Mouse (Mus musculus): ENCODE results near the gene Tpcn2.
A peak's percentile ranks its signal among the peaks of the same experiment; 100 is the strongest.

Tpcn2 gene

GRCm38 (mm10) chr7:145283487-145284187 lies at the start of gene Tpcn2:
Gene Tpcn2 (minus strand): TSS chr7:145284011.
- DNase-seq (ENCODE audit: low spot score in 2 of 2), result peak; percentile 89 to 91

GRCm38 (mm10) chr7:145332376-145333041 lies 48.7 kb upstream of the Tpcn2 start:
- DNase-seq (ENCODE audit: low spot score in 2 of 2), result no peak

GRCm38 (mm10) chr7:145330641-145331040 lies 46.8 kb upstream of the Tpcn2 start:
- no peak for DNase-seq (ENCODE audit: low spot score in 2 of 2)

- DNase-seq (ENCODE audit: low spot score in 2 of 2), result no peak
These were observed 46.2 kb upstream of the Tpcn2 start for GRCm38 (mm10) chr7:145329982-145330381.

GRCm38 (mm10) chr7:145325697-145326096 lies 41.9 kb upstream of the Tpcn2 start:
- DNase-seq (ENCODE audit: low spot score in 2 of 2), result no peak

- no peak for DNase-seq (ENCODE audit: low spot score in 2 of 2)
These were observed 39.8 kb upstream of the Tpcn2 start for GRCm38 (mm10) chr7:145323607-145324006.

GRCm38 (mm10) chr7:145319481-145319880 lies 35.7 kb upstream of the Tpcn2 start:
- DNase-seq (ENCODE audit: low spot score in 2 of 2), result no peak

- DNase-seq (ENCODE audit: low spot score in 2 of 2), result no peak
These were observed 33.7 kb upstream of the Tpcn2 start for GRCm38 (mm10) chr7:145317522-145317921.

GRCm38 (mm10) chr7:145314785-145315411 lies 31.1 kb upstream of the Tpcn2 start, which contains the start of gene Mrgprd:
Gene Mrgprd (plus strand): TSS chr7:145314835.
- no peak for DNase-seq (ENCODE audit: low spot score in 2 of 2)

- DNase-seq (ENCODE audit: low spot score in 2 of 2), result no peak
These were observed 28.3 kb upstream of the Tpcn2 start for GRCm38 (mm10) chr7:145312137-145312536.

GRCm38 (mm10) chr7:145310526-145310925 lies 26.7 kb upstream of the Tpcn2 start:
- no peak for DNase-seq (ENCODE audit: low spot score in 2 of 2)

- no peak for DNase-seq (ENCODE audit: low spot score in 2 of 2)
These were observed 26.1 kb upstream of the Tpcn2 start for GRCm38 (mm10) chr7:145309877-145310276.

GRCm38 (mm10) chr7:145308866-145309265 lies 25.1 kb upstream of the Tpcn2 start:
- DNase-seq (ENCODE audit: low spot score in 2 of 2), result no peak

GRCm38 (mm10) chr7:145308061-145308675 lies 24.4 kb upstream of the Tpcn2 start:
- no peak for DNase-seq (ENCODE audit: low spot score in 2 of 2)

- DNase-seq (ENCODE audit: low spot score in 2 of 2), result no peak
These were observed 23.8 kb upstream of the Tpcn2 start for GRCm38 (mm10) chr7:145307636-145308035.

GRCm38 (mm10) chr7:145304153-145304552 lies 20.3 kb upstream of the Tpcn2 start:
- DNase-seq (ENCODE audit: low spot score in 2 of 2), result no peak

- DNase-seq (ENCODE audit: low spot score in 2 of 2), result no peak
These were observed 18.9 kb upstream of the Tpcn2 start for GRCm38 (mm10) chr7:145302488-145303285.

GRCm38 (mm10) chr7:145301341-145302005 lies 17.7 kb upstream of the Tpcn2 start:
- no peak for DNase-seq (ENCODE audit: low spot score in 2 of 2)

GRCm38 (mm10) chr7:145301008-145301340 lies 17.2 kb upstream of the Tpcn2 start:
- DNase-seq (ENCODE audit: low spot score in 2 of 2), result no peak

GRCm38 (mm10) chr7:145300321-145301007 lies 16.7 kb upstream of the Tpcn2 start, which contains the start of gene Mrgprf:
Gene Mrgprf (plus strand): TSS chr7:145300828.
- no peak for DNase-seq (ENCODE audit: low spot score in 2 of 2)

All from spleen, postnatal 36 days (tissue).